Mouse (Mus musculus) limb, embryonic 14.5 days (tissue): ENCODE measurements around the gene Mfap4. TPM values are rescaled to one million over a fixed set of nuclear protein-coding genes. Genes with fewer than 3 reads are reported as not detected.

Experiments used
- ATAC-seq: fragments of 200-750 bp; cut with Nextera tagmentation; 2 replicates; pipeline ENCODE4 v1.8.0; 2017; ENCODE audit warnings: low read depth, moderate number of reproducible peaks, moderate TSS enrichment; ENCODE audit not compliant: low FRiP score
- DNase-seq: peaks from one replicate; pipeline ENCODE4 v3.0.0-alpha.2; 2015; ENCODE audit warnings: low spot score
- H3K27ac ChIP-seq: fragments of 300-500 bp; sonication (generic); replicated peaks from 2 replicates; pipeline ENCODE4 v1.5.1; 2014; ENCODE audit warnings: low read depth, mild to moderate bottlenecking, low read length, moderate library complexity, mixed read lengths
- H3K27me3 ChIP-seq: fragments of 300-500 bp; sonication (generic); 2 replicates; pipeline ENCODE4 v1.6.1; 2014; ENCODE audit warnings: low read length, mixed read lengths; ENCODE audit not compliant: control insufficient read depth, insufficient read depth
- H3K36me3 ChIP-seq: fragments of 300-500 bp; sonication (generic); 2 replicates; pipeline ENCODE4 v1.6.1; 2014; ENCODE audit warnings: mild to moderate bottlenecking, low read length, moderate library complexity, mixed read lengths; ENCODE audit not compliant: control insufficient read depth, insufficient read depth
- H3K4me1 ChIP-seq: fragments of 300-500 bp; sonication (generic); 2 replicates; pipeline ENCODE4 v1.6.1; 2014; ENCODE audit warnings: antibody characterized with exemption, low read length, mixed read lengths; ENCODE audit not compliant: control insufficient read depth, insufficient read depth
- H3K4me2 ChIP-seq: fragments of 300-500 bp; sonication (generic); replicated peaks from 2 replicates; pipeline ENCODE4 v1.6.1; 2014; ENCODE audit warnings: low read depth, mild to moderate bottlenecking, low read length, moderate library complexity; ENCODE audit not compliant: severe bottlenecking
- H3K4me3 ChIP-seq: fragments of 300-500 bp; sonication (generic); replicated peaks from 2 replicates; pipeline ENCODE4 v1.5.1; 2014; ENCODE audit warnings: low read length
- H3K9ac ChIP-seq: fragments of 300-500 bp; sonication (generic); 2 replicates; pipeline ENCODE4 v1.6.1; 2014; ENCODE audit warnings: mild to moderate bottlenecking, low read depth, low read length, moderate library complexity; ENCODE audit not compliant: severe bottlenecking
- H3K9me3 ChIP-seq: fragments of 300-500 bp; sonication (generic); 2 replicates; pipeline ENCODE4 v1.6.1; 2016; ENCODE audit warnings: low read length; ENCODE audit not compliant: control insufficient read depth
- POLR2A ChIP-seq: fragments of 200-500 bp; IDR thresholded peaks from 2 replicates; pipeline ENCODE4 v1.8.0; 2012; ENCODE audit warnings: inconsistent platforms, mild to moderate bottlenecking, moderate library complexity, borderline replicate concordance; ENCODE audit not compliant: insufficient read depth, insufficient read length; ENCODE audit errors: extremely low read depth
- WGBS: fragments of 180-500 bp; shearing (Covaris S2); extraction: QIAGEN DNeasy Blood & Tissue Kit; methylation state at CpG from one replicate; pipeline ENCODE4 v1.1.7; 2014; 5-methylcytosine and 5-hydroxymethylcytosine counted together
- polyA plus RNA-seq, 2 experiments: library from polyadenylated mRNA; depleted of rRNA in 1 of 2; stranded (reverse) in 1 of 2; unstranded in 1 of 2; fragments of >200 nt; fragmentation: Nextera tagmentation in 1 of 2; extraction: Ambion mirVana in 1 of 2; gene quantifications; 2 replicates each; pipeline versions ENCODE4 v1.2.1 to v1.2.3; 2012 to 2014

The Mfap4 gene
- polyA plus RNA-seq, 2 experiments, result 474 to 749 TPM

DNA sequence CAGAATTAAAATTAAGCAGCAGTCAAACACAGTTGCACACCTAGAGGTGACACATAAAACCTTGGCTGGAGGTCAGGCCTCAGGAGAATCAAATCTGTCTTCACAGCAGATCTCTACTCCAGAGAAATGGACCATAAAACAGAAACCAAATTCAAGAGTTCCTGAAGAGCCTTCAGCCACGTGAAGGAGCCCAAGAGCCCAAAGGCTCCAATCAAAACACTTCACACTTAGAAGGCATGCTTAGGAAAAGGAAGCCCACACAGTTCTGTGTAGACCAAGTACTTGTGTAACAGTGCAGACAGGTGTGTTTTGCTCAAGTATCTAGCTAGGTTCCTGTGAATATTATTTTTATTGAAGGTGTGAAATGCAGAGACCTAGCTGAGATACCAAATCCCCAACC is 50.3 kb downstream of the Mfap4 start:
- no peak overlapping the region for H3K4me3 ChIP-seq
- H3K4me2 ChIP-seq, result no peak overlapping the region
- H3K9me3 ChIP-seq, result no peaks in the 10 kb centered on the region
- 52% methylated on average over 1 of the region's 1 CpGs for WGBS
- H3K36me3 ChIP-seq, result peaks cover 24% of the 10 kb centered on the region; the same call in 1 of the 2 replicates
- H3K27me3 ChIP-seq, result no peaks in the 10 kb centered on the region
- DNase-seq (no peak), ATAC-seq (no peak)
- no peak overlapping the region for H3K9ac ChIP-seq
- no peaks in the 10 kb centered on the region for H3K4me1 ChIP-seq
- H3K27ac ChIP-seq, result no peak overlapping the region
- no peak for TF ChIP-seq POLR2A

DNA sequence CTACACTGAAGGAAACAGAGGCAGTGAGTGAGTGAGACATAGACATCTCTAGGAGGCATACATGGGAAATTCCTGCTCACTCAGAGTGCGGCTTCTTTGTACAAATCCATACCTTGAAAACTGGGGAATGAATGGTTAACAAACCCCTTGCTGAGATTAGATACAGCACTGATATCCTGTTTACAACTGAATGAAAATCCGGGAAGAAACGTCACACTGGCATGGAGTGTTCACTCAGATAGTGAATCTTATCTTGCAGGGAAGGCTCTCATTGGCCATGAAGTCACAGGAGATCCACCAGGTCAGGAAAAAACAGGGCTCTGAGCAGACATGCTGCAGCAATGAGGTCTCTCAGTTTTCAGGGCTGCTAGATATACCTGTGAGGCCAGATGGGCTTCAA is 51.7 kb downstream of the Mfap4 start:
- H3K27me3 ChIP-seq, result no peaks in the 10 kb centered on the region
- ATAC-seq, result no peak
- no peak for TF ChIP-seq POLR2A

DNA sequence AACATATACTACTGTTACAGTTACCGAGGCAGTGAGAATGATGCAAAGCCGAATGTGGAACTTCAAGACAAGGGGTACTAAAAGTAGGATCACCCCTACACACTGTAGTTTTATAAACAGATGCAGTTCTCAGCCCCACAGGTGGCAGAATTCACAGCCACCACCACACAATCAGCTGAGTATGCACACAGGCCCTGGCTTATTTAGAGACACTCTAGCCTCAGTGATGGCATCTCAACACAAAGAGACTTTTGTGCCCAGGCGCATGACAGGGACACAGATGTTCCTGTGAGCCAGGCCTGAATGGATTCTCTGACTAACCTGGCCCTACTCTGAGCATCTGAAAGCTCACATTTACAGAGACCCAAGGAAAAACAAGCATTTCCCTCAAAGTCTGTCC is 52.1 kb downstream of the Mfap4 start:
- Histone ChIP-seq H3K27me3 (no peaks in the 10 kb centered on the region), H3K9ac (no peak overlapping the region), H3K27ac (no peak overlapping the region), H3K4me2 (no peak overlapping the region), H3K4me3 (no peak overlapping the region), H3K9me3 (no peaks in the 10 kb centered on the region), H3K36me3 (peaks cover 31% of the 10 kb centered on the region), H3K4me1 (no peaks in the 10 kb centered on the region)
- no peak for ATAC-seq
- TF ChIP-seq POLR2A, result no peak
- DNase-seq, result no peak
- WGBS, result 88% methylated on average over 3 of the region's 3 CpGs

More for the DNA sequence above, 51.7 kb downstream of the Mfap4 start:
- 75% methylated on average over 3 of the region's 3 CpGs for WGBS
- Histone ChIP-seq H3K4me3 (no peak overlapping the region), H3K36me3 (peaks cover 31% of the 10 kb centered on the region), H3K4me2 (no peak overlapping the region), H3K9ac (no peak overlapping the region), H3K9me3 (no peaks in the 10 kb centered on the region), H3K27ac (no peak overlapping the region), H3K4me1 (no peaks in the 10 kb centered on the region)
- DNase-seq, result no peak

Other genes starting within 250 kb of the Mfap4 start
- gene Aldh3a2, start 218.0 kb upstream of the Mfap4 start, polyA plus RNA-seq (2012; rRNA removed), result 33.2 and 35.5 TPM in 2 replicates
- 33.5 and 34.4 TPM in 2 replicates for gene Aldh3a2, start 218.0 kb upstream of the Mfap4 start, polyA plus RNA-seq (2014; fragmentation: Nextera tagmentation; extraction: Ambion mirVana)
- gene Slc47a2, start 142.6 kb upstream of the Mfap4 start, polyA plus RNA-seq (2012; rRNA removed), result 0.17 and 0.19 TPM in 2 replicates
- gene Slc47a2, start 142.6 kb upstream of the Mfap4 start, polyA plus RNA-seq (2014; fragmentation: Nextera tagmentation; extraction: Ambion mirVana), result 0.10 TPM in 1 of 2 replicates, not detected in the other
- 0.82 and 0.91 TPM in 2 replicates for gene Slc47a1, start 107.1 kb upstream of the Mfap4 start, polyA plus RNA-seq (2012; rRNA removed)
- gene Slc47a1, start 107.1 kb upstream of the Mfap4 start, polyA plus RNA-seq (2014; fragmentation: Nextera tagmentation; extraction: Ambion mirVana), result 0.65 and 0.86 TPM in 2 replicates
- gene Rnf112, start 31.3 kb upstream of the Mfap4 start, polyA plus RNA-seq (2012; rRNA removed), result 2.4 and 2.8 TPM in 2 replicates
- 0.21 and 0.26 TPM in 2 replicates for gene Rnf112, start 31.3 kb upstream of the Mfap4 start, polyA plus RNA-seq (2014; fragmentation: Nextera tagmentation; extraction: Ambion mirVana)
- gene Mapk7, start 9.0 kb downstream of the Mfap4 start, polyA plus RNA-seq (2012; rRNA removed), result 98.7 and 133 TPM in 2 replicates
- gene Mapk7, start 9.0 kb downstream of the Mfap4 start, polyA plus RNA-seq (2014; fragmentation: Nextera tagmentation; extraction: Ambion mirVana), result 55.9 and 68.9 TPM in 2 replicates
- 37.2 and 41.7 TPM in 2 replicates for gene B9d1, start 19.7 kb downstream of the Mfap4 start, polyA plus RNA-seq (2012; rRNA removed)
- 28.2 and 35.5 TPM in 2 replicates for gene B9d1, start 19.7 kb downstream of the Mfap4 start, polyA plus RNA-seq (2014; fragmentation: Nextera tagmentation; extraction: Ambion mirVana)
- gene Epn2, start 94.3 kb downstream of the Mfap4 start, polyA plus RNA-seq (2012; rRNA removed), result 35.1 and 40.6 TPM in 2 replicates
- gene Epn2, start 94.3 kb downstream of the Mfap4 start, polyA plus RNA-seq (2014; fragmentation: Nextera tagmentation; extraction: Ambion mirVana), result 31.1 and 39.8 TPM in 2 replicates
- gene Grap, start 167.8 kb downstream of the Mfap4 start, polyA plus RNA-seq (2012; rRNA removed), result 4.7 and 5.1 TPM in 2 replicates
- gene Grap, start 167.8 kb downstream of the Mfap4 start, polyA plus RNA-seq (2014; fragmentation: Nextera tagmentation; extraction: Ambion mirVana), result 4.9 and 5.6 TPM in 2 replicates
- 2.1 and 2.4 TPM in 2 replicates for gene Fam83g, start 198.7 kb downstream of the Mfap4 start, polyA plus RNA-seq (2012; rRNA removed)
- 2.8 TPM in 2 replicates for gene Fam83g, start 198.7 kb downstream of the Mfap4 start, polyA plus RNA-seq (2014; fragmentation: Nextera tagmentation; extraction: Ambion mirVana)
- gene Slc5a10, start 235.4 kb downstream of the Mfap4 start, polyA plus RNA-seq (2012; rRNA removed), result 0.04 and 0.09 TPM in 2 replicates
- gene Slc5a10, start 235.4 kb downstream of the Mfap4 start, polyA plus RNA-seq (2014; fragmentation: Nextera tagmentation; extraction: Ambion mirVana), result not detected in 2 replicates